Mouse (Mus musculus): ENCODE measurements at regions not wholly inside any gene's neighbourhood (a gene's known extent, or its start where the extent isn't known, plus 50 kb on each side); places are given as distances from the start of the nearest gene placed in this dataset.
A peak's percentile ranks its signal among the peaks of the same experiment; 100 is the strongest.

DNA sequence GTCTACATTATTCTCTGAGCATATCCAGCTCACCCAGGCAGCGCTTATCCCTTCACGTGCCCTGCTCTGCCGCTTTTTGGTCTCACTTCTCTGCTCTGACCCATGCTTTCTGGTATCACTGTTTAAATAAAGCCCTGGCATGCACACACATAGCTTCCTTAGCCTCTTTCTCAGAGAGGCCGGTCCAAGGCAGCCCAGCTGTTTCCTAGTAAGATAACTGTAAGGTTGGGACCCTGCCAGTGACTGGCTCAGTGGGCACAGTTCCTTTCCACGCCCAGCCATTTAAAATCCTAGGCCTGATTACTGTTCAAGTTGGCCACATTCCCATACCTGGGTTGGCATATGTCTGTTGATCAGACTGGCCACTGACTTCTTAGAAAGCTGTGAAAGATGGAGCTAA is 208.2 kb upstream of the Prok2 start:
- peak; percentile 22 for DNase-seq

DNA sequence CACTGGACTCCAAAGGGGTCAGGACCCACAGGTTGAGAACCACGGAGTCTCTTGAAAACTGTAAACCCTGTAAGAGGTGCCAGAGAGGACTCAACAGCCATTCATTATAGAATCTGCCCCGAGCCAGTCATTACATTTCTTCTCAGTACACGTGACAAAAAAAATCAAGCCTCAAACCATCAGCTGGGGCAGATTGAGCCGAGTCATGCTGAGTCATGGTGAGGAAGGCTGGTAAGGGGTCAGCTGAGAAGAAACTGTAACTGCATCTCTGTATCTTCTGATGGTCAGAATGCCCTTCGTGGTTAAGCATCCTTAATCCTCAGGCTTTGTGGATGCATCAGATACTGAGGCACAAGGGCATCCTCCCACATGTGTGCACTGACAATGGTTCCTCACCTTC is 207.2 kb upstream of the Prok2 start:
- no peak for DNase-seq

DNA sequence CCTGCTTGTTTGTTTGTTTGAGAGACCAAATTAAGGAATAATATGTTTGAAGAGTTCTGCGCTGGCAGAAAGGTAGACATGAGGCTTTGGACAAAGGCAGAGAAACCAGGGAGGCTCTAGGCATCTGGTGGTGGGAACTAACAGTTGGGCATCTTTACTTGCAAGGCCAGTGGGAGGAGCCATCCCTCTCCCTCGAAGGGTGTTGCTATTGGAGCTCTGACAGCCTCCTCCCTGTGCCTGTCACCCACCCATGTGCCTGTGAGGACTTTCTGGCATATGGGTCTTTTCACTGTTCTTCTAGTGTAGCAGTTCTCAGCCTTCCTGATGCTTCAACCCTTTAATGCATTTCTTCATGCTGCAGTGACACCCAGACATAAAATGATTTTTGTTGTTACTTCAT is 206.7 kb upstream of the Prok2 start:
- DNase-seq: no peak

DNA sequence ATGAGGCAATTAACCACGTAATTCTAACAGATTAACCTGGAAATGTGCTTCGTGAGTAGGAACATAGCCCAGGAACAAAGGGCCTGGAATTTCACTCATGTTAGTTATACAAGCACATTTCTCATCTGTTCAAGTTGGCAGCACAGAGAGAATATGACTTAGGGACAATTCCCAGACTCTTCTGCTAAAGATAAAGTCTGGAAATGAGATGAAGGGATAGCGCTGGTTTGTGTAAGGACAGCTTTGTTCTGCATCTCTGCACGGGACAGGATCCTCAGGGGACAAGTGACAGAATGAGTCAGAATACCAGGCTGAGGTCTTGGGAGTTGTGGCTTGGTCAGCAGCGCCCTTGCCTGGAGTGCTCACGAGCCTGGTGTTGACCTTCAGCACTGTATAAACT is 206.2 kb upstream of the Prok2 start:
- peak; percentile 26 for DNase-seq

DNA sequence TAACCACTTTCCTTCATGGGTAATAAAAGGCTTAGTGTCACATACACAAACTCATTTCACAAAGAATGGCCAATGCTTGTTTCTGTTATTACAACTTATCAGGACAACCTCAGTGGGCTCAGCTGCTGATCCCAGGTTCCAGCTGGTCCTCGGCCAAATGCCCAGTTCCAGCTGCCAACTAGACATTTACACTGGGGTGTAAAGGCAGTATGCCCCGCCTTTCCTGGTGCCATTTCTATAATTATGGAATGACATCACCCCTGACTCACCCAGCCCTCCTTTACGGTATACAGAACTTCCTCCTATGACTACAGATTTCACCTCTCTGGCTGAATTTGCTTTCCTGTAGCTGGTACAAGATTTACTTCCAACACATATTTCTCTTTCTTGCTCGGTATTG is 205.4 kb upstream of the Prok2 start:
- DNase-seq: no peak

DNA sequence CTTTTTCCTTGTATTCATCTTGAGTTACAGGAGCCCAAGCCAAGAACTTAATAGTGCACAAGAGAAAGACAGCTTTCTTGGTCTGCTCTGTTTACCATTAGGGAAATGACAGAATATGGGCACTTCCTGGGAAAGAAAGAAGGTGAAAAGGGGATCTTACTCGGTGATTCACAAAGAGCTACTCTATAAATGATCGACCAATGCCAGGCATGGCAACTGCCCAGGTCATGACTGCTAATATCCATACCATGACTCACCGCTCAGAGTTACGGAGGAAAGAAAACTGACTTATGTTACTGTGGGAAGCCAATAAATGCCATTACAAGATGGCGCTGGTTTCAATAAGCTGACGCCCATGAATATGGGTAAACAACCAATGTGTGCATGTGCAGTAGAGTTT is 204.1 kb upstream of the Prok2 start:
- DNase-seq: no peak

DNA sequence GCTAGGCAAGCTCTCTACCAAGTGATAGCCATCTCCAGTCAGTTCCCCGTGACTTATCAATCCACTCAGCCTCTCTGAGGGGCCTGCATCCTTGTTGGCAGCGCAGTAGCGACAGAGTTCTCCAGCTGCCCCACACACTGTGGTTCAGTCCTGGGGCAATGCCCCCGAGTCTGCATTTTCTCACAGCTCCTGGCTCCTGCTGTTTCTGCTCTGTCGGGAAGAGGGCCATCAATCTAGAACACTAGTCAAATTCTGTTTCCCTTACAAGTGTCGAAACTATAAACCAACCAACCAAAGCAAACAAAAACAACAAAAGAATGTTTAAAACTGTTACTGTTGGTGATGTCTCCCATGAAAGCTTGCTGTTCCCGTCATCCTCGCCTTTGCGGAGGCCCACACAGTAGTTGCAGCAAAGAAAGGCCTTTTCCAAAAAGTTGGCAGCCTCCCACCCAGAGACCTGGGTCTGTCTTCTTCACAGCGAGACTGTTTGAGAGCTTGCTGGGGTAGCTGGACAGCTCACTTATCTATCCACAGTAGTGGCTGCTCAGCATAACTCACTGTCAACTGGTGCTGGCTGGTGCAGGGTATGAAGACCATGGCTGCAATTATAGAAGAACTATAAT is 201.9 kb upstream of the Prok2 start:
- no peak for DNase-seq

DNA sequence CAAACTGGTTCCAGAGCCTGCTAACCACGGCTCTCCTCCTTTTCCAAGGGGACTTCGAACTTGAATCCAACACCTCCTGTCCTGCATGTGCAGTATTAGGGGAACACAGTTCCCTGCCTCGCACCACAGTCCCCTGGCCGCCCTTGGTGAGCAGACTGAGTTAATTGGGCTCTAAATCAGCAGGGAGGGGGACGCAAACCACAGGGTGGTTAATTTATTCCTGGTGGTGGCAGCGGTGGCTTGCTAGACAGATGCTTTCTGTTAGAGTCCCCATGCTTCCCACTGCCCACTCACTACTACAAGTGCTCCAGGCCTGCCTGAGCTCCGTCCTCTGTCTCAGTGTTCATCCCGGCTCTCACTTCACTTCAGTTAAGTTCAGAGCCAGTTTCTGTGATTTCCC is 198.0 kb upstream of the Prok2 start:
- no peak for DNase-seq

DNA sequence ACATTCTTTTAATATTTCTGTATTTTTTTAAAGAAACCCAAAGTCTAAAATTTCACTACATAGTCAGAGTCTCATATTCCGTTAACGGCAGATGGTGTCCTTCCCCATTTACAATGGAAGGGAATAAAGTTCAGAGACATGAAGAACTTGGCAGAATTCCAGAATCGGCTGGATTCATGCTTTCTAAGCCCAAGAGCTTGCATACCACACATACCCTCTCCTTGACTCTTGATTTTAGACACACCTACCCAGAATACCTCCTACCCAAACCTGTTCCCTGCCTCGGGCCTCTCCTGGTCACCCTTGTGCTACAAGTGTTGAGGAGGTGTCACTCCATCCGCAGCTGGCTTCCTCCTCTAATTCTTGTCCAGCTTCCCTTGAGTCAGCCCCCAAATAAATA is 195.8 kb upstream of the Prok2 start:
- DNase-seq: no peak

DNA sequence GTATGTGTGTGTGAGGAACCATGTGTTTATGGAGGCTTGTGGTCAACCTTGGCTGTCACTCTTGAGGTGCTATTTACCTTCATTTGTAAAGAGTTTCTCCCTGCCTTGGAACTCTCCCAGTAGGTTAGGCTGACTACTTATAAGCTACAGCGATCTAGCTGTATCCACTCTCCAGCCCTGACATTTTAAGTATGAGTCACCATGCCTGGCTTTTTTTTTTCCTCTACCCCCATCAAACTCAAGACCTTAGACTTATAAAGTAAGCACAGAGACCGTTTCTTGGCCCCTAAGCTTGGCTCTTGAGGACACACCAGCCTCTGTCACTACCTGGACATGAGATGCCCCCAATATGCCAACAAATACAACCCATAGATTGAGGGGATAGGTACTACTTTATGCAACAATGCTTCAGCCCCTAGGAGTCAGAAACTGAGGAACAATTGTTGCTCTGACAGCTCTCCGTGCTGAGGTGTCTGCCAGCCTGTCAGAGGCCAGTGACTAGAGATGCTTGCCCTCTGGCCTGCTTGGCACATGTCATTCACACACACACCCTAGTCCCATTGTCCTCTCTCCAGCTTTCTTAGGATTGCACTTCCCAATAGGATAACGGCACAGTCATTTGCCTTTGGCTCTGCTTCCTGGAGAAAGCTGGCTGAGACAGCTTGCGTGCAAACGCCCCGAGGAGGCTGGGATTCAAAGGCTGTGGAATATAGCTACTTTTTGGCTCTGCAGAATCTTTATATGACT is 193.8 kb upstream of the Prok2 start:
- peak; percentile 33 for DNase-seq

DNA sequence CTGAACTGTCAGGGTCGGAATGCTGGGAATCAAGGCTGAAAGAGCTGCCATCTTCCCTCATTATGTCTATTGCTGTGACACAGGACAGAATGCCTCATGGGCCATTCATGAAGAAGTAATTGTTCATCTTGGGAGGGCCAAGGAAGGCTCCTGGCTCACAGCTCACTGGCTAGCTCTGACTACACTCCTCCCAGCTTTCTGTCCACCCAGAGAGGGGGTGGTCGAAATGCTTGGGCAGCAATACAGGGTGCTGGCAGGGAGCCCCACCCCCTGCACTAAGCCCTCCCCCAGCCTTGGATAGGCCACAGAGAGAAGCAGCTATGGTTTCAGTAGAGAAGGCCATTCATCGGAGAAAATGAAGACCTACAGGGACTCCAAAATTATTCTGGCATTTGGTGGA is 192.2 kb upstream of the Prok2 start:
- no peak for DNase-seq

DNA sequence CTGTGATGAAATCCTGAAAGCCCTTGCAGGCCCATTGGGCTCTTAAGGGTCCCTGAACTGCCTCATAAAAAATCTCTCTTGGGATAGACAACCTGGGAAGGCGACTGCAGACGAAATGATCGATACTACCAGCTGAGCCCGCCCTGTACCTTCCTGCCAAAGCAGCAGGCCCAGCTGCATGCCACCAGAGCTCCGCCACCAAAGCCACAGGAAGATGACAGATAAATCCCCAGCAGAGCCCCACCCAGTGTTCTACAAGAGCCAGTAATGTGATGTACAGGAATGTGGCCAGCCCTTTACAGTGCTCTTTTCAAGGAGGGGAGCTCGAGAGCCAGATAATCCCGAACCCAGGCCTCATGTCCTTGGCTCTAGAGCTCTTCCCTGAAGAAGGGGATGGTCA is 183.7 kb upstream of the Prok2 start:
- DNase-seq: peak; percentile 22

DNA sequence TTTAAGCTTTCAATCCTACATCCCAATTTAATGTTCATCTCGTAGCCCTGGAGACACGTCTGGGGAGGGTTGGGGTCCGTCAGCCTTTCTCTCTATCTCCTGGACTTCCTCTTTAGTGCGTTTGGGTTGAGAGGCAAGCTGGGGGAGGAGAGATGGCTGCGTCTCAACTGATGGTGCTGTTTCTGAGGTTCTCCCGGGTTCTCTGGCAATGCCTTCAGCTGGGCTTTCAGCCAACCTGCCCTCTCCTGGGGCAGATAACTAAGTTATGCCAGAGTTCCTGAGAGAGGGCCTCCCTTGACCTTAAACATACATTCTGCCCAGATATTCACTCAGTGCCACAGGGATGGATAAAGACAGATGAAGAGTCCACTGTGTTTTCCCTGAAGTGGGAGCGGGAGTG is 183.3 kb upstream of the Prok2 start:
- peak; percentile 78 for DNase-seq

DNA sequence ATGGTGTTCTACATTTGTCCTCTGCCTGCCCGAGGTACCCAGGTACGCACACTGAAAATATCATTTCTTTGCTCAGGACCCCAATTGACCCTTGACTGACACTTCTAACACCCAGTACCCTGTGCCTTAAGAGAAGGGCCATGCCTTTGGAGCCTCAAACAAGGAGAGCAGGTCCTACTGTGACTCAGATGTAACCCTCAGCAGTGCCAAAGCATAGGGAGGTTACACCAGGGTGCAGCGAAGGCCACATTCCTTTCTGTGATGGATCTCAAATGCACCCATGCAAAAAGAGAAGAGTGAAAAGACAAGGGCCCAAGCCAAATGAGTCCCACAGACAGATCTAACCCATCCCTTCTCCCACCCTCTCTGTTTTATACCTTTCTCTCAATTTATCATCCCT is 181.9 kb upstream of the Prok2 start:
- DNase-seq: peak; percentile 56

DNA sequence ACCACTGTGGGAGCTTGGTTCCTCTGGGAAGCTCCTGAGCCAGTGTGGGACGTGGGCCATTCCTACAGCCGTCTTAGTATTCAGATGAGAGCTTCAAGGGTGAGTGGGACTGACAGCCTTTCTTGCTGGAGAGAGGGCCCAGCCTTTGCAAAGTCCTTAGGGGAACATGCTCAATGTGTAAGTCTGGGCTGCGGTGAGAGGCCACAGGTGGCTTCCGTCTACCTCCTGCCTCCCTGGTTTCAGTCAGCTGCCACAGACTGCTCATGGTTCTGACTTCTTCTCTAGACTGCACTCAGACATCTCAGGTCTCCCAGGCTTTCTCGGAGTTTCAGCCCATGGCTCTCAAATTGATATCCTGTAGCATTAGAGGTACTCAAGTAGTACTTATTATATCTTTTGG is 179.0 kb upstream of the Prok2 start:
- no peak for DNase-seq

DNA sequence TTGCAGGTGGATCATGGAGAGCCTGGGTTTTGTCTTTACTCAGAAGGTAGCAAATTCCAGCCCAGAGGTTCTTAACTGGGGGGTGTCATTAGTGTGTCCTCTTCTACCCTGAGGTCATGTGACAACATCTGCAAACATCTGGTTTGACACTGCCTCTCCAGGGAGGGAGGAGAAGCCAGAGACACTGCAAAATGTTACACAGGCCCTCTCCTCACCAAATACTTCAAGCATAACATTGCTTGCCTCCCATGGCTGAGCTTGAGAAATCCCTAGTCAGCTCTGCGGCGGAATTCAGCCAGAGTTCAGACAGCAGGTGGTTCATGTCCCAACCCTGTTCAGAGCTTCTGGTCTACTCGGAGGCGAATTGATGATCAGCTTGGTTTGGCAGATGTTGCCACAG is 178.4 kb upstream of the Prok2 start:
- no peak for DNase-seq

DNA sequence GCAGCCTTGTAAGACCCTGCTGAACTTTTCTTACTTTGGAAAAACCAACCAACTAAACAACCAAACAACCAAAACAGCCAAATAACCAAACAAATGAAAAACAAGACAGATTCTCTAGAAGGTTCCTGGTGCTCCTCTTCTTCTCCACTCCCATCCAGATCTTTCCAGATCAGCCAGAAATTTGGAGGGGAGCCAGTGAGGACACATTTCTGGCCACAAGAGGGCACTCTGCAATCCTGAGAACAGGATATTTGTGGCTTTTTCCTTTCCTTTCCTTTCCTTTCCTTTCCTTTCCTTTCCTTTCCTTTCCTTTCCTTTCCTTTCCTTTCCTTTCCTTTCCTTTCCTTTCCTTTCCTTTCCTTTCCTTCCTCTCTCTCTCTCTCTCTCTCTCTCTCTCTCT is 177.9 kb upstream of the Prok2 start:
- peak; percentile 85 for DNase-seq

DNA sequence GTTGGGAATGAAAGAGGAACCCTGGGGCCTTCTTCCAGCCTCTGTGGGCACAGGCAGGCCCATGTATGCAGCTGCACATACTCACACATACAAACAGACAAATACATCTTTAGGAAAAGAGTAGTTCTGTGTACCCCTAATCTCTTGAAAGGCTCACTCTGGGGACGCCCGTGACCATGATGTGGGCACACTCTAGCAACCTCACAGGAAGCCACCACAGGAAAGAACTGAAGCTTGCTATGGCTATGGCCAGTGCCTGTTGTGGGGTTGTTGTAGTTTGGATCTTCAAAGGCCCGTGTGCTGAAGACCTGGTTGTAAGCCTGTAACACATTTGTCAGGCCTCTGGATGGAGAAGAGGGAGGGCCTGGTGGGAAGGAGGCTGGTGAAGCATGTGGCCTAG is 175.4 kb upstream of the Prok2 start:
- no peak for DNase-seq

DNA sequence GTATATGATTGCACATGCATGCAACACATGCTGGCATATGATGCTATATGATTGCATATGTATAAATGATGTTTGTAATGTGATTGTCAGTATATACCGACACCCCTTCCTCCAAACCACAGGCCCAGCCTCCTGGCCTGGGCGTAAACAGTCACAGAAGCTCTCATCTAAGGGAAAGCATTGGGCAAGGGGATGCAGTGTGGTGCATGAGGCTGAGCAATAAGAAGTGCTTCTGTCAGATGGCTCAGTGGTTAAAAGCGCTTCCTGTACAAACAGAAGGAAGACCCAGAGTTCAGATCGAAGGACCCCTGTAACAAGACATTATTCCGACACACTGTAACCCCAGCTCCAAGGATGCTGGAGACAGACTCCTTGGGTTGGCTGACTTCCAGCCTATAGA is 175.0 kb upstream of the Prok2 start:
- no peak for DNase-seq

DNA sequence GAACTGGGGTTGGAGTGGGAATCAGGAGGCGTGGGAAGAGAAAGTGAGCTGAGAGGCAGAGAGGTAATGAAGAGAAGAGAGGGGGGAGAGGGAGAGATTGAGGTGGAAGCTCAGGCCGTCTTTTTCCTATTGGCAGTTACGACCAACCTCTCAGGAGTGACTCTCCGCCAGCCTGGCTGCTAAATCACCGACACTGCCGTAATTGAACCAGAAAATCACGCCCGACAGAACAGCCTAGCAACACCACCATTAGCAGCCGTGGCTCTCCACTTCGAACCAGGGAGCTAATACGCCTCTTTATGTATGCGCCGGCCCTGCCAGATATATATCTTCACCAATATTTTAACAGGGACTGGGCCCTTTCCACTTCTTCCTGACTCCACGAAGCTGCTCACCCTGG is 173.5 kb upstream of the Prok2 start:
- no peak for DNase-seq

DNA sequence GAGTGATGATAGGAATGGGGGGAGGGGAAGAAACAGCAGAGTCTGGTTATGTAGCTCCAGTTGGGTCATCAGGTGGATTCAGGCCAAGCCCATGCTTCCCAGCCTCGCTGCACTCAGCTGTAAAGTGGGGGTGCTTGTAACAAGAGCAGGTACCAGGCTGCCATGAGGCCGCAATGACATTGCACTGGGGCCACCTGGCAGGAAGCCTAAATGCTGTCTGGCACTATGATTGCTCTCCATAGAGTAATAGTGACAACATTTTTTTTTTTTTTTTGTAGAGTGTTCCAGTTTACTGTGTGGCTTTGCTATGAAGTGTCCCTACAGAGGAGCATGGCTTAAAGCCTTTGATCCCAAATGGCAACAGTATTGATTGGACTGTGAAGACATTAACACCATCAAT is 171.9 kb upstream of the Prok2 start:
- DNase-seq: no peak

DNA sequence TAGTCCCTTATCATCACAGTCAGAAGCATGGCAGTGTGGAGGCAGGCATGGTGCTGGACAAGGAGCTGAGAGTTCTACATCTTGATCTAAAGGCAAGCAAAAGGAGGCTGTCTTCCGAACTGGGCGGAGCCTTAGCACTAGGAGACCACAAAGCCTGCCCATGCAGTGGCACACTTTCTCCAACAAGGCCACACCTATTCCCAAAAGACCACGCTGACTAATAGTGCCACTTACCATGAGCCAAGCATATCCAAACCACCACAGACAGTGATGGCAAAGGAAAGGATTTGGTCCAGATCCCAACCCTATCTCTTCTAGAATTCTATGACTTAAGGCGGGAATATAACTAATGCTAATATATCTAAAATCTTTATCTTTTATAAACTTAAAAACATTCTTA is 169.4 kb upstream of the Prok2 start:
- no peak for DNase-seq

DNA sequence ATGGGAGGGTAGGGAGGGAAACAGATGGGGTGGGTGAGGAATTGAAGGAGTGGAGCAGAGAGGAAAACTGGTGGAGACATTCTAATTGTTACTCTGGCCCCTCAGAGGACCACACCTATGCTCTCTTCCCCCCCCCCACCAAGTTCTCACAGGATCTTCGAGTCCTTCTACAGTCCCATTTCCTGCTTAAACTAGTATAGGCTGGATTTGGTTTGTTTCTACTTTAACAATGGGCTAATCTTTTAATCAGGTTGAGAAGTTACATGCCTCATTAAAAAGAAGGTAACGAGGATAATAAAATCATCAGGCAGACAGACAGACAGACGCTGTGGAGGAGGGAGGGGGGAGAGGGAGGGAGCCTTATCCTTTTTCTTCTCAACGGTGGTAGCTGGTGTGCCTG is 167.7 kb upstream of the Prok2 start:
- DNase-seq: no peak

DNA sequence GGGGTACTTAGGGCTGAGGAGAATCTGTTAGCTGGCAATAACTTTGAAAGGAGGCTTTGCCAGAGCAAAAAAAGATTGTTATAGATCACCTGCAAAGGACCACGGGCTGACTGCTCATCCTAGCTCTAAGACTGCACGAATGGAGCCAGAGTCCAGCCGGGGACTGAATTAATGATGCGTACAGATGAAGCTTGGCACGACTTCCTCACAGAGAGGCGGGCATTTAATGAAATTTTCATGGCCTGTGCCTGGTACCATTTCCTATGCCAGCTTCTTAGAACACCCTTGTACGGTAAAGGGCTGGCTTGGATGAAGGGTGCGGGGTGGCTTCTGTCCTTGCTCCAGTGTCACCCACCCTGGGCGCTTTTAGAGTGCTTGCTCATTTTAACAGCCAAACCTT is 166.0 kb upstream of the Prok2 start:
- DNase-seq: no peak

DNA sequence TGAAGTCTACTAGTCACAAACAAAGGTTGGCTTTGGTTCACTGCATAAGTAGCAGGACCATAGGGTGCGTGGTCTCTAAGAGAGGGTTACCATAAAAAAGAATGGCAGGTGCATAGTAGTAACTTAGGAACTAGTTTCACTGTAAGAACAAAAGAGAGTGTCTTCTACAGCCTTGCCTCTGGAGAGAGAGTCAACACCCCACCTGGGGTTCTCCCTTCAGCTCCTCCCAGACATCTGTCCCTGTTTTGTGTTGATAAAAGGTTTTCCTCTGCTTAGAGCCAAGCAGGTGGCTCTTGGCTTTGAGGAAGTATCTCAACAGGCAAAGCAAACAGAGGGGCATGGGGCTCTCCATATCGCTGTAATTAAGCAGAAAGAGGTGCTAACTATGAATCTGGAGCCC is 165.6 kb upstream of the Prok2 start:
- DNase-seq: no peak
